Mouse (Mus musculus) liver, embryonic 11.5 days (tissue): ENCODE results near the gene Kmt2c. TPM values are rescaled to one million over a fixed set of nuclear protein-coding genes. Genes with fewer than 3 reads are reported as not detected.

ENCODE experiments used
- ATAC-seq: fragments of 200-750 bp; cut with Nextera tagmentation; replicated peaks from 2 replicates; pipeline ENCODE4 v1.8.0; 2017; ENCODE audit warnings: moderate number of reproducible peaks, mild to moderate bottlenecking, moderate TSS enrichment, moderate library complexity; ENCODE audit not compliant: low FRiP score
- DNase-seq: peaks from one replicate; pipeline ENCODE4 v3.0.0-alpha.2; 2017; ENCODE audit warnings: low spot score
- H3K27ac ChIP-seq: fragments of 300-500 bp; sonication (generic); 2 replicates; pipeline ENCODE4 v1.5.1; 2014; ENCODE audit warnings: mild to moderate bottlenecking, low read depth, low read length, control low read depth
- H3K27me3 ChIP-seq: fragments of 300-500 bp; sonication (generic); replicated peaks from 2 replicates; pipeline ENCODE4 v1.6.1; 2014; ENCODE audit warnings: low read length, mixed read lengths; ENCODE audit not compliant: control insufficient read depth, insufficient read depth
- H3K36me3 ChIP-seq: fragments of 300-500 bp; sonication (generic); 2 replicates; pipeline ENCODE4 v1.6.1; 2014; ENCODE audit warnings: mild to moderate bottlenecking, low read length, moderate library complexity, mixed read lengths; ENCODE audit not compliant: control insufficient read depth, insufficient read depth
- H3K4me1 ChIP-seq: fragments of 300-500 bp; sonication (generic); replicated peaks from 2 replicates; pipeline ENCODE4 v1.6.1; 2014; ENCODE audit warnings: low read length, mixed read lengths; ENCODE audit not compliant: control insufficient read depth, insufficient read depth
- H3K4me2 ChIP-seq: fragments of 300-500 bp; sonication (generic); 2 replicates; pipeline ENCODE4 v1.6.1; 2014; ENCODE audit warnings: mild to moderate bottlenecking, control low read depth, moderate library complexity
- H3K4me3 ChIP-seq: fragments of 300-500 bp; sonication (generic); 2 replicates; pipeline ENCODE4 v1.5.1; 2014; ENCODE audit warnings: low read depth, low read length, control low read depth
- H3K9ac ChIP-seq: fragments of 300-500 bp; sonication (generic); 2 replicates; pipeline ENCODE4 v1.6.1; 2014; ENCODE audit warnings: low read depth, low read length, control low read depth
- H3K9me3 ChIP-seq: fragments of 300-500 bp; sonication (generic); 2 replicates; pipeline ENCODE4 v1.6.1; 2016; ENCODE audit warnings: low read length, inconsistent platforms, mixed read lengths; ENCODE audit not compliant: control insufficient read depth
- WGBS: fragments of 180-500 bp; shearing (Covaris S2); extraction: QIAGEN DNeasy Blood & Tissue Kit; methylation state at CpG from one replicate; pipeline ENCODE4 v1.1.7; 2014; 5-methylcytosine and 5-hydroxymethylcytosine counted together
- polyA plus RNA-seq: library from polyadenylated mRNA; unstranded; fragments of >200 nt; fragmentation: Nextera tagmentation; extraction: Ambion mirVana; gene quantifications from 2 replicates; pipeline ENCODE4 v1.2.1, GENCODE M21; 2014

Gene Kmt2c
- polyA plus RNA-seq, 1 experiment from 2014 or later = 14.0 TPM

- H3K4me1 ChIP-seq = no peaks in the 10 kb centered on the region
- H3K4me2 ChIP-seq = no peak overlapping the region
- WGBS = 43% methylated on average over 2 of the region's 2 CpGs
- H3K9me3 ChIP-seq = no peaks in the 10 kb centered on the region
- no peak overlapping the region for H3K9ac ChIP-seq
- no peak overlapping the region for H3K4me3 ChIP-seq
- ATAC-seq (no peak), DNase-seq (no peak)
- no peak overlapping the region for H3K27ac ChIP-seq
- no peaks in the 10 kb centered on the region for H3K36me3 ChIP-seq
- H3K27me3 ChIP-seq = no peaks in the 10 kb centered on the region
These were observed 105.9 kb downstream of the Kmt2c start for GRCm38 (mm10) chr5:25392655-25393054.

- no peaks in the 10 kb centered on the region for H3K9me3 ChIP-seq
- no peak overlapping the region for H3K4me3 ChIP-seq
- H3K9ac ChIP-seq = no peak overlapping the region
- DNase-seq = no peak
- H3K36me3 ChIP-seq = 0 out of 2 replicates have a peak, but pooled peaks cover 3% of the 10 kb centered on the region
- no peak overlapping the region for H3K27ac ChIP-seq
- ATAC-seq = no peak
- no peaks in the 10 kb centered on the region for H3K4me1 ChIP-seq
- no peak overlapping the region for H3K4me2 ChIP-seq
- no peaks in the 10 kb centered on the region for H3K27me3 ChIP-seq
- 93% methylated on average over 11 of the region's 11 CpGs for WGBS
These were observed 115.0 kb downstream of the Kmt2c start for GRCm38 (mm10) chr5:25383581-25383980.

DNA sequence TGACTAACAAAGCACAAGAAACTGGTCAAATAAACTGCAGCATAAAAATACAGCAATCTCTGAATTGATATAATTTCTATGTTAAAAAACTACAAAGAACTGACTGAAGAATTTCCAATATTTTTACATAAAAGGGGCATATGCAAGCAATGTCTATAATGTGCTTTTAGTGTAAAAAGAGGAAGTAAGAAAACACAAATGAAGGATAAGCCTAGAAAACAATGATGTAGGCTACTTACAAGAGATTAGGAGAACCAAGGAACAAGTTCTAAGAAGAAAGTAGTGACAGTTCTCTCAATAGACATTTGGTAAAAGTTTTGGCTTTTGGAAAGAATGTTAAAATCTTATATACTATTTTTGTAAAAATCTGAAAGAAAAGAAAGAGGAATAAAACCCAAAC, 119.4 kb downstream of the Kmt2c start:
- Histone ChIP-seq H3K27ac (no peak overlapping the region), H3K9ac (no peak overlapping the region), H3K27me3 (no peaks in the 10 kb centered on the region), H3K4me3 (no peak overlapping the region), H3K4me1 (no peaks in the 10 kb centered on the region), H3K9me3 (no peaks in the 10 kb centered on the region), H3K4me2 (no peak overlapping the region), H3K36me3 (0 out of 2 replicates have a peak, but pooled peaks cover 3% of the 10 kb centered on the region)
- ATAC-seq (no peak), DNase-seq (no peak)

DNA sequence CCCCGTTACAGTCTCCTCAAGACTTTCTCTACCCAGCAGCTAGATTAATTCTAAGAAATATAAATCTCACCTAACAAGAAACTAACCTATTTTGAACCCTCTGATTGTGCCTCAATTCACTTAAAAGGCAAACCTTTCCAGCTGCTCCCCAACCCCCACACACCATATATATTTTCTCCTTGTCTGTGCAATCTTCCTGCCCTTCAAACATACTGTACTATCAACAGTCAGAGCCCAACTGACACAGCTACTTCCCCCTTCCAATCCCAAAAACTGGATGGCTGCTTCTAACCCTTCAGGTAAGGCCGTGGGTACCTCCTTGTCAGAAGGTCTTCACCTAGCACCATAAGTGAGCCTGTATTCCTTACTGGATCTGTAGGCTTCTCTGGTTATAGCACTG, 130.2 kb downstream of the Kmt2c start:
- ATAC-seq (no peak), DNase-seq (no peak)
- Histone ChIP-seq H3K27ac (no peak overlapping the region), H3K27me3 (no peaks in the 10 kb centered on the region), H3K4me3 (no peak overlapping the region), H3K4me2 (no peak overlapping the region), H3K9me3 (no peaks in the 10 kb centered on the region), H3K36me3 (no peaks in the 10 kb centered on the region), H3K4me1 (no peaks in the 10 kb centered on the region), H3K9ac (no peak overlapping the region)
- WGBS = 91% methylated on average over 2 of the region's 2 CpGs

- Histone ChIP-seq H3K4me2 (no peak overlapping the region), H3K36me3 (no peaks in the 10 kb centered on the region; the same call in 1 of the 2 replicates), H3K27me3 (no peaks in the 10 kb centered on the region), H3K9ac (no peak overlapping the region), H3K9me3 (no peaks in the 10 kb centered on the region), H3K4me3 (no peak overlapping the region), H3K27ac (no peak overlapping the region), H3K4me1 (no peaks in the 10 kb centered on the region)
- DNase-seq (no peak), ATAC-seq (no peak)
- 65% methylated on average over 1 of the region's 1 CpGs for WGBS
These were observed 131.5 kb downstream of the Kmt2c start for GRCm38 (mm10) chr5:25367126-25367525.

DNA sequence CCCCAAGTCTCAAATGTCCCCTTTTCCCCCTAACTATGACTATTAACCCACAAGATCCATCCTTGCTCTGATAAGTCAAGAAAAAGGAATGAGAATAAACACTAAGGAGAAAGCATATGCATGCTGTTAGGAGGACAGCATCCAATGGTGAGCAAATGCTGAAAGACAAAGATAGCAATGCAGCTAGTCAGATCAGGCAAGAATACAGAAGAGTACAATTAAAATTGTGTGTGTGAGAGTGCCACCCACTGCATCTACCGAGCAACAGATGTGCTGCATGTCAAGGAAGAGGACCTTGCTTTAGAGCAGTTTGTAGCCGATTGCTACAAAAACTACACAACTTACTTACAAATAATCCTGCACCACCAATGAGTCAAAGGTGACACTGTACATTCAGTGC, 145.1 kb downstream of the Kmt2c start:
- Histone ChIP-seq H3K27me3 (no peaks in the 10 kb centered on the region), H3K4me2 (no peak overlapping the region), H3K9me3 (no peaks in the 10 kb centered on the region), H3K4me1 (no peaks in the 10 kb centered on the region), H3K36me3 (peaks cover 2% of the 10 kb centered on the region; the same call in 1 of the 2 replicates), H3K9ac (no peak overlapping the region), H3K27ac (no peak overlapping the region), H3K4me3 (no peak overlapping the region)
- ATAC-seq (no peak), DNase-seq (no peak)
- 76% methylated on average over 2 of the region's 2 CpGs for WGBS

DNA sequence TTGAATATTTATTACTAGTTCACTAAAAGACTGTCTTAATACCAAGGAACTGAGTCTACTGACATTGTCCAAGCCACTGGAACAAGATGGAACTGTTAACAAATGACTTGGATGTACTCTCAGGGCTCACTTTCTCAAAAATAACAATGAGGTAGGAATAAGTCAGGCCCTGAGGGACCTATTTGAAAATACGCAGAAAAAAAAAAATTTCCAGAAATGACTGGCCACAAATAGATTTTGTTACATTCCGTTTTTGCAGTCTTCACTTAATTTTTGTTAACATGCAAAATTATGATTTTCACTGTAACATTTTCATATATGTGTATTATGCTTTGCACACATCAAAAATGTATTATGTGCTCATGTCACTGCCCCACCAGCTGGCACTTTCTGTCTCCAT, 167.3 kb downstream of the Kmt2c start:
- H3K27me3 ChIP-seq = no peaks in the 10 kb centered on the region
- ATAC-seq (no peak), DNase-seq (no peak)
- no peak overlapping the region for H3K27ac ChIP-seq
- no peak overlapping the region for H3K9ac ChIP-seq
- H3K4me1 ChIP-seq = no peaks in the 10 kb centered on the region
- no peak overlapping the region for H3K4me2 ChIP-seq
- H3K4me3 ChIP-seq = no peak overlapping the region
- no peaks in the 10 kb centered on the region; the same call in 1 of the 2 replicates for H3K36me3 ChIP-seq
- 90% methylated on average over 2 of the region's 2 CpGs for WGBS
- no peaks in the 10 kb centered on the region for H3K9me3 ChIP-seq

DNA sequence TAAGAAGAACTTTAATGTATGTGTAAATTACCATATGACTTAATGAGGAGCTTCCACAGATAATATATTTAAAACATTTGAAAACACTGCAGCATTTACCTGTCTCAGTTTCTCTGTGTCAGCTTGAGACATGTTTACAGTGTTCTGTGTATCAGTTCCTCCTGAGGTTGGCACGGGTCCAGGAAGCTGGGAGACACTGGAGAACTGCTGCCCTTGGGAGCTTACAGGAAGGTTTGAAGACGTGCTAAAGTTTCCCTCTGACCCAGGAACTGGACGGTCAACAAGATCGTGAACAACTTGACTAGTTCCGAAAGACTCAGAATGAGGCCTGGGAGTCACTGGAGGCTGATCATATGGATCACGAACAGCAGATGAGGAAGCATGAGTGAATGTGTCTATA, 184.7 kb downstream of the Kmt2c start:
- H3K27ac ChIP-seq = no peak overlapping the region
- H3K9ac ChIP-seq = no peak overlapping the region
- H3K4me2 ChIP-seq = no peak overlapping the region
- no peaks in the 10 kb centered on the region for H3K4me1 ChIP-seq
- DNase-seq (no peak), ATAC-seq (no peak)
- 88% methylated on average over 6 of the region's 6 CpGs for WGBS
- H3K4me3 ChIP-seq = no peak overlapping the region
- H3K27me3 ChIP-seq = no peaks in the 10 kb centered on the region
- peaks cover 29% of the 10 kb centered on the region for H3K36me3 ChIP-seq
- no peaks in the 10 kb centered on the region for H3K9me3 ChIP-seq

GRCm38 (mm10) chr5:25310226-25310625, 188.4 kb downstream of the Kmt2c start:
- H3K4me2 ChIP-seq = no peak overlapping the region
- H3K27ac ChIP-seq = no peak overlapping the region
- no peak overlapping the region for H3K9ac ChIP-seq
- H3K27me3 ChIP-seq = no peaks in the 10 kb centered on the region
- peaks cover 27% of the 10 kb centered on the region for H3K36me3 ChIP-seq
- WGBS = 91% methylated on average over 2 of the region's 2 CpGs
- no peaks in the 10 kb centered on the region for H3K9me3 ChIP-seq
- H3K4me3 ChIP-seq = no peak overlapping the region
- no peak for DNase-seq
- H3K4me1 ChIP-seq = no peaks in the 10 kb centered on the region
- peak; percentile 51; the same call in 1 of the 2 replicates for ATAC-seq
